ENCODE assay signal across 8 mouse cellular contexts in the genomic region with DNA sequence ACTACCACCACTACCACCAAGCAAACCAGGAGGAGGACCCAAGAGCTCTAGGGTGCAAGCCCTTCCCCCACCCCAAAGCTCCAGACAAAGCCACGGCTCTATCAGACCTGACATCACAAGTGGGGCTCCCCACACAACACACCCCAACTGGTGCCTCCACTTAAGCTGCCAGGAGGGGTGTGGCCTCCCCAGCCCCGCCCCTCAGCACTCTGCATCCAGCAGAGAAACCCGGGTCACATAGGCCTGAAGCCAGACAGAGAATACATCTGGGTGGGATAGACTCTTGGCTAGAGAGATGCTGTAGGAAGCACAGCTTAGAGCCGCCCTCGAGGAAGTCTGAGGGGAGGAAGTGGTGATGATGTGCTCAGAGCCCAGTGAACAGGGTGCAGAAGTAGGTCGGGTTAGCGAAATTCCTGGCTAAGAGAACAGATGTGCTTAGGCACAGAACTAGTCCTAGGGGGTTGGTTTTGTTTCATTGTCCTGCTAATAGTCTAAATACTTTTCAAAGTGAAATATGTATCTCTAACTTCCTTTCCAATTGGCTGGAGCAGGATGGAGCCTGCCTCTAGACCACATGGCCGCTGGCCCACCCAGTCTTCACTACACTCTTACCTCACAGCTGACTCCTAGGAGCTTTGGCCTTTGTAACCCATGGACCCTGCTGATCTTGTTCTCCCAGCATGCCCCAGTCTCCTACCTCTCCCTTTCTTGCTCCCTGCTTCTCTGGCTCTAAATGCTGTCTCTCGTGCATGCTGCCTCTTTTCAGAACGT. TPM values are rescaled to one million over a fixed set of nuclear protein-coding genes. Genes with fewer than 3 reads are reported as not detected.
DNase-seq lines count a peak whose midpoint lies in the region; ATAC-seq and TF ChIP-seq lines count a peak whose summit lies in the region.

No protein-coding gene starts in this region.

- H3K27ac ChIP-seq in hindbrain, embryonic 14.5 days = no peak overlapping the region
- no peak overlapping the region; the same call in 1 of the 2 replicates for H3K27ac ChIP-seq in hindbrain, embryonic 13.5 days
- peak overlapping the region; percentile 56 for H3K27ac ChIP-seq in heart, embryonic 15.5 days
- peak overlapping the region; percentile 36 for H3K27ac ChIP-seq in lung, embryonic 16.5 days (ENCODE audit: low read length)
- no peak overlapping the region for H3K27ac ChIP-seq in layer of hippocampus, adult 2 months

- no peak overlapping the region for H3K9ac ChIP-seq in hindbrain, embryonic 14.5 days
- no peak overlapping the region for H3K9ac ChIP-seq in hindbrain, embryonic 13.5 days
- H3K9ac ChIP-seq in heart, embryonic 15.5 days = peak overlapping the region; percentile 24; the same call in 1 of the 2 replicates
- H3K9ac ChIP-seq in lung, embryonic 16.5 days (ENCODE audit: low read length) = peak overlapping the region; percentile 0

- peaks cover 79% of the 10 kb centered on the region for H3K36me3 ChIP-seq in hindbrain, embryonic 14.5 days (replicated peaks; ENCODE audit: control insufficient read depth, insufficient read depth)
- peaks cover 78% of the 10 kb centered on the region for H3K36me3 ChIP-seq in hindbrain, embryonic 13.5 days
- peaks cover 66% of the 10 kb centered on the region for H3K36me3 ChIP-seq in heart, embryonic 15.5 days
- peaks cover 38% of the 10 kb centered on the region for H3K36me3 ChIP-seq in lung, embryonic 16.5 days (ENCODE audit: control insufficient read depth, insufficient read depth, low read length)

- H3K4me1 ChIP-seq in hindbrain, embryonic 14.5 days (replicated peaks; ENCODE audit: control insufficient read depth, insufficient read depth, low read length) = no peaks in the 10 kb centered on the region
- peaks cover 7% of the 10 kb centered on the region; the same call in 1 of the 2 replicates for H3K4me1 ChIP-seq in hindbrain, embryonic 13.5 days (replicated peaks)
- peaks cover 19% of the 10 kb centered on the region for H3K4me1 ChIP-seq in heart, embryonic 15.5 days (replicated peaks)
- H3K4me1 ChIP-seq in lung, embryonic 16.5 days (replicated peaks; ENCODE audit: control insufficient read depth, insufficient read depth, low read length) = peaks cover 15% of the 10 kb centered on the region

- H3K4me2 ChIP-seq in hindbrain, embryonic 14.5 days (replicated peaks) = no peak overlapping the region
- no peak overlapping the region for H3K4me2 ChIP-seq in hindbrain, embryonic 13.5 days
- no peak overlapping the region for H3K4me2 ChIP-seq in heart, embryonic 15.5 days
- no peak overlapping the region for H3K4me2 ChIP-seq in lung, embryonic 16.5 days (ENCODE audit: low read depth, low read length)

- WGBS in hindbrain, embryonic 14.5 days = 52% methylated on average over 10 of the region's 10 CpGs
- WGBS in hindbrain, embryonic 13.5 days = 50% methylated on average over 10 of the region's 10 CpGs
- 37% methylated on average over 10 of the region's 10 CpGs for WGBS in heart, embryonic 15.5 days
- 31% methylated on average over 10 of the region's 10 CpGs for WGBS in lung, embryonic 16.5 days

- no peak for DNase-seq in hindbrain, embryonic 14.5 days (ENCODE audit: low spot score)
- peak; percentile 79 for DNase-seq in NIH3T3 (ENCODE audit: low read depth)
- peak; percentile 80 for DNase-seq in thymus, postnatal 4 days
- no peak for DNase-seq in layer of hippocampus, adult 2 months (ENCODE audit: low spot score in 2 of 2)
- no peak for DNase-seq in urinary bladder, adult 2 months (ENCODE audit: low spot score)

- TF ChIP-seq CTCF in layer of hippocampus, adult 2 months (conservative IDR thresholded peaks at IDR 0.05) = no peak

- H3K4me3 ChIP-seq in hindbrain, embryonic 14.5 days (replicated peaks; ENCODE audit: low read length) = no peak overlapping the region
- no peak overlapping the region for H3K4me3 ChIP-seq in hindbrain, embryonic 13.5 days
- no peak overlapping the region for H3K4me3 ChIP-seq in heart, embryonic 15.5 days
- H3K4me3 ChIP-seq in lung, embryonic 16.5 days (ENCODE audit: low read length) = no peak overlapping the region
- H3K4me3 ChIP-seq in layer of hippocampus, adult 2 months = no peak overlapping the region

- ATAC-seq in hindbrain, embryonic 14.5 days (ENCODE audit: low FRiP score) = 0 out of 2 replicates have a peak, but pooled peaks have one; percentile 21
- no peak for ATAC-seq in hindbrain, embryonic 13.5 days (ENCODE audit: low FRiP score)
- ATAC-seq in heart, embryonic 15.5 days (replicated peaks; ENCODE audit: insufficient number of reproducible peaks, insufficient read depth, low FRiP score, low read depth) = peak; percentile 58; the same call in 1 of the 2 replicates
- peak; percentile 72 for ATAC-seq in lung, embryonic 16.5 days (ENCODE audit: low read depth)

- no peaks in the 10 kb centered on the region for H3K27me3 ChIP-seq in hindbrain, embryonic 14.5 days (ENCODE audit: control insufficient read depth, insufficient read depth, low read length)
- H3K27me3 ChIP-seq in hindbrain, embryonic 13.5 days = no peaks in the 10 kb centered on the region
- no peaks in the 10 kb centered on the region for H3K27me3 ChIP-seq in heart, embryonic 15.5 days
- H3K27me3 ChIP-seq in lung, embryonic 16.5 days (ENCODE audit: control insufficient read depth, insufficient read depth, low read depth, low read length) = no peaks in the 10 kb centered on the region

- no peaks in the 10 kb centered on the region for H3K9me3 ChIP-seq in hindbrain, embryonic 14.5 days (ENCODE audit: control insufficient read depth, low read length)
- H3K9me3 ChIP-seq in hindbrain, embryonic 13.5 days = no peaks in the 10 kb centered on the region
- H3K9me3 ChIP-seq in heart, embryonic 15.5 days (replicated peaks) = no peaks in the 10 kb centered on the region
- no peaks in the 10 kb centered on the region for H3K9me3 ChIP-seq in lung, embryonic 16.5 days (ENCODE audit: control insufficient read depth, low read length)

RNA-seq across cellular contexts. Expression of gene Kcnk7, which starts 0.8 kb away (rescaled TPM):
- polyA plus RNA-seq in hindbrain, embryonic 14.5 days (2014; fragmentation: Nextera tagmentation; extraction: Ambion mirVana) = 0.36 TPM in 1 of 2 replicates, not detected in the other
- 0.44 and 0.63 TPM in 2 replicates for polyA plus RNA-seq in hindbrain, embryonic 13.5 days (2015; fragmentation: Nextera tagmentation; extraction: Ambion mirVana)
- polyA plus RNA-seq in heart, embryonic 15.5 days (2015; fragmentation: Nextera tagmentation; extraction: Ambion mirVana) = 0.40 TPM in 1 of 2 replicates, not detected in the other
- polyA plus RNA-seq in lung, embryonic 16.5 days (2015; fragmentation: Nextera tagmentation; extraction: Ambion mirVana) = 0.36 and 0.50 TPM in 2 replicates
- under 1 TPM in 1 of 2 experiments, not detected in 1; 0.36 TPM for total RNA-seq in layer of hippocampus, adult 2 months (2021)
- 0.13 and 0.25 TPM in 2 replicates for polyA plus RNA-seq in urinary bladder, adult 2 months (2012; rRNA removed)

RNA-seq across cellular contexts. Expression of gene Pcnx3, which starts 16.3 kb away (rescaled TPM):
- polyA plus RNA-seq in hindbrain, embryonic 14.5 days (2014; fragmentation: Nextera tagmentation; extraction: Ambion mirVana) = 28.3 and 32.1 TPM in 2 replicates
- polyA plus RNA-seq in hindbrain, embryonic 13.5 days (2015; fragmentation: Nextera tagmentation; extraction: Ambion mirVana) = 21.3 and 24.4 TPM in 2 replicates
- 8.9 and 14.2 TPM in 2 replicates for polyA plus RNA-seq in heart, embryonic 15.5 days (2015; fragmentation: Nextera tagmentation; extraction: Ambion mirVana)
- polyA plus RNA-seq in lung, embryonic 16.5 days (2015; fragmentation: Nextera tagmentation; extraction: Ambion mirVana) = 18.3 and 20.8 TPM in 2 replicates
- total RNA-seq in layer of hippocampus, adult 2 months (2021) = 10 to 100 TPM; 69.1 to 78.8 TPM
- 40.5 and 53.5 TPM in 2 replicates for polyA plus RNA-seq in urinary bladder, adult 2 months (2012; rRNA removed)

RNA-seq across cellular contexts. Expression of gene Map3k11, which starts 16.4 kb away (rescaled TPM):
- polyA plus RNA-seq in hindbrain, embryonic 14.5 days (2014; fragmentation: Nextera tagmentation; extraction: Ambion mirVana) = 11.4 and 11.5 TPM in 2 replicates
- 11.6 and 14.4 TPM in 2 replicates for polyA plus RNA-seq in hindbrain, embryonic 13.5 days (2015; fragmentation: Nextera tagmentation; extraction: Ambion mirVana)
- polyA plus RNA-seq in heart, embryonic 15.5 days (2015; fragmentation: Nextera tagmentation; extraction: Ambion mirVana) = 23.7 and 29.6 TPM in 2 replicates
- 37.8 and 40.1 TPM in 2 replicates for polyA plus RNA-seq in lung, embryonic 16.5 days (2015; fragmentation: Nextera tagmentation; extraction: Ambion mirVana)
- total RNA-seq in layer of hippocampus, adult 2 months (2021) = 10 to 100 TPM; 20.2 to 20.4 TPM
- 19.9 and 22.0 TPM in 2 replicates for polyA plus RNA-seq in urinary bladder, adult 2 months (2012; rRNA removed)

RNA-seq across cellular contexts. Expression of gene Ehbp1l1, which starts 21.1 kb away (rescaled TPM):
- 9.2 and 12.5 TPM in 2 replicates for polyA plus RNA-seq in hindbrain, embryonic 14.5 days (2014; fragmentation: Nextera tagmentation; extraction: Ambion mirVana)
- polyA plus RNA-seq in hindbrain, embryonic 13.5 days (2015; fragmentation: Nextera tagmentation; extraction: Ambion mirVana) = 6.7 and 10.1 TPM in 2 replicates
- 82.6 and 84.3 TPM in 2 replicates for polyA plus RNA-seq in heart, embryonic 15.5 days (2015; fragmentation: Nextera tagmentation; extraction: Ambion mirVana)
- 25.3 and 25.9 TPM in 2 replicates for polyA plus RNA-seq in lung, embryonic 16.5 days (2015; fragmentation: Nextera tagmentation; extraction: Ambion mirVana)
- total RNA-seq in layer of hippocampus, adult 2 months (2021) = 10 to 100 TPM; 11.8 to 17.7 TPM
- polyA plus RNA-seq in urinary bladder, adult 2 months (2012; rRNA removed) = 97.4 and 116 TPM in 2 replicates

RNA-seq across cellular contexts. Expression of gene Fam89b, which starts 24.5 kb away (rescaled TPM):
- polyA plus RNA-seq in hindbrain, embryonic 14.5 days (2014; fragmentation: Nextera tagmentation; extraction: Ambion mirVana) = 140 and 144 TPM in 2 replicates
- polyA plus RNA-seq in hindbrain, embryonic 13.5 days (2015; fragmentation: Nextera tagmentation; extraction: Ambion mirVana) = 184 and 187 TPM in 2 replicates
- 68.1 and 82.4 TPM in 2 replicates for polyA plus RNA-seq in heart, embryonic 15.5 days (2015; fragmentation: Nextera tagmentation; extraction: Ambion mirVana)
- polyA plus RNA-seq in lung, embryonic 16.5 days (2015; fragmentation: Nextera tagmentation; extraction: Ambion mirVana) = 89.1 and 92.9 TPM in 2 replicates
- 10 to 100 TPM; 26.5 to 29.4 TPM for total RNA-seq in layer of hippocampus, adult 2 months (2021)
- polyA plus RNA-seq in urinary bladder, adult 2 months (2012; rRNA removed) = 66.3 and 79.4 TPM in 2 replicates

Comparison
In these comparisons a context has a peak if more than half of its experiments do, and no peak if none do; other contexts are left out.
1. DNase-seq: peak in NIH3T3 (single experiment) and thymus, postnatal 4 days (single experiment); none in hindbrain, embryonic 14.5 days (single experiment), layer of hippocampus, adult 2 months (0 of 2) and urinary bladder, adult 2 months (single experiment).
2. H3K27ac ChIP-seq: peak in heart, embryonic 15.5 days (single experiment) and lung, embryonic 16.5 days (single experiment); none in hindbrain, embryonic 14.5 days (single experiment), hindbrain, embryonic 13.5 days (single experiment) and layer of hippocampus, adult 2 months (single experiment).
3. H3K9ac ChIP-seq: peak in heart, embryonic 15.5 days (single experiment) and lung, embryonic 16.5 days (single experiment); none in hindbrain, embryonic 14.5 days (single experiment) and hindbrain, embryonic 13.5 days (single experiment).